Mouse (Mus musculus) kidney, adult 18-20 months (tissue): ENCODE results near the gene C8b.

ENCODE experiments used
- DNase-seq: peaks from one replicate; pipeline ENCODE4 v3.0.0; 2021

C8b gene

GRCm38 (mm10) chr4:104813617-104814016 lies 47.5 kb downstream of the C8b start:
- DNase-seq: no peak

GRCm38 (mm10) chr4:104816519-104817232 lies 50.6 kb downstream of the C8b start:
- DNase-seq: no peak

- DNase-seq: no peak
These were observed 51.4 kb downstream of the C8b start for GRCm38 (mm10) chr4:104817509-104817908.

GRCm38 (mm10) chr4:104818986-104819385 lies 52.9 kb downstream of the C8b start:
- DNase-seq: no peak

GRCm38 (mm10) chr4:104819891-104820290 lies 53.8 kb downstream of the C8b start:
- DNase-seq: no peak

- no peak for DNase-seq
These were observed 57.5 kb downstream of the C8b start for GRCm38 (mm10) chr4:104823597-104824101.

- DNase-seq: peak; percentile 27
These were observed 58.4 kb downstream of the C8b start for GRCm38 (mm10) chr4:104824381-104825077.

- no peak for DNase-seq
These were observed 62.8 kb downstream of the C8b start for GRCm38 (mm10) chr4:104828939-104829338.

- no peak for DNase-seq
These were observed 69.0 kb downstream of the C8b start for GRCm38 (mm10) chr4:104835096-104835495.

GRCm38 (mm10) chr4:104838342-104838741 lies 72.2 kb downstream of the C8b start:
- DNase-seq: no peak

- DNase-seq: no peak
These were observed 76.1 kb downstream of the C8b start for GRCm38 (mm10) chr4:104842204-104842603.

- DNase-seq: no peak
These were observed 77.4 kb downstream of the C8b start for GRCm38 (mm10) chr4:104843546-104843945.
